Mouse (Mus musculus) ZHBTc4 (cell line): Measurements from ENCODE around the gene Polr3f.

Experiments
- DNase-seq: peaks from one replicate; pipeline ENCODE4 v3.0.0-alpha.2; 2011; ENCODE audit warnings: low read depth, low spot score

The Polr3f gene

GRCm38 (mm10) chr2:144588723-144589122 is 61.2 kb downstream of the Polr3f start:
- peak; percentile 70 for DNase-seq
